Mouse (Mus musculus) limb, embryonic 14.5 days (tissue): ENCODE measurements around the gene Ldoc1. TPM values are rescaled to one million over a fixed set of nuclear protein-coding genes. Genes with fewer than 3 reads are reported as not detected.

ENCODE experiments used
- ATAC-seq: fragments of 200-750 bp; cut with Nextera tagmentation; 2 replicates; pipeline ENCODE4 v1.8.0; 2017; ENCODE audit warnings: low read depth, moderate number of reproducible peaks, moderate TSS enrichment; ENCODE audit not compliant: low FRiP score
- DNase-seq: peaks from one replicate; pipeline ENCODE4 v3.0.0-alpha.2; 2015; ENCODE audit warnings: low spot score
- H3K27ac ChIP-seq: fragments of 300-500 bp; sonication (generic); replicated peaks from 2 replicates; pipeline ENCODE4 v1.5.1; 2014; ENCODE audit warnings: low read depth, mild to moderate bottlenecking, low read length, moderate library complexity, mixed read lengths
- H3K27me3 ChIP-seq: fragments of 300-500 bp; sonication (generic); 2 replicates; pipeline ENCODE4 v1.6.1; 2014; ENCODE audit warnings: low read length, mixed read lengths; ENCODE audit not compliant: control insufficient read depth, insufficient read depth
- H3K36me3 ChIP-seq: fragments of 300-500 bp; sonication (generic); 2 replicates; pipeline ENCODE4 v1.6.1; 2014; ENCODE audit warnings: mild to moderate bottlenecking, low read length, moderate library complexity, mixed read lengths; ENCODE audit not compliant: control insufficient read depth, insufficient read depth
- H3K4me1 ChIP-seq: fragments of 300-500 bp; sonication (generic); 2 replicates; pipeline ENCODE4 v1.6.1; 2014; ENCODE audit warnings: antibody characterized with exemption, low read length, mixed read lengths; ENCODE audit not compliant: control insufficient read depth, insufficient read depth
- H3K4me2 ChIP-seq: fragments of 300-500 bp; sonication (generic); replicated peaks from 2 replicates; pipeline ENCODE4 v1.6.1; 2014; ENCODE audit warnings: low read depth, mild to moderate bottlenecking, low read length, moderate library complexity; ENCODE audit not compliant: severe bottlenecking
- H3K4me3 ChIP-seq: fragments of 300-500 bp; sonication (generic); replicated peaks from 2 replicates; pipeline ENCODE4 v1.5.1; 2014; ENCODE audit warnings: low read length
- H3K9ac ChIP-seq: fragments of 300-500 bp; sonication (generic); 2 replicates; pipeline ENCODE4 v1.6.1; 2014; ENCODE audit warnings: mild to moderate bottlenecking, low read depth, low read length, moderate library complexity; ENCODE audit not compliant: severe bottlenecking
- H3K9me3 ChIP-seq: fragments of 300-500 bp; sonication (generic); 2 replicates; pipeline ENCODE4 v1.6.1; 2016; ENCODE audit warnings: low read length; ENCODE audit not compliant: control insufficient read depth
- POLR2A ChIP-seq: fragments of 200-500 bp; IDR thresholded peaks from 2 replicates; pipeline ENCODE4 v1.8.0; 2012; ENCODE audit warnings: inconsistent platforms, mild to moderate bottlenecking, moderate library complexity, borderline replicate concordance; ENCODE audit not compliant: insufficient read depth, insufficient read length; ENCODE audit errors: extremely low read depth
- WGBS: fragments of 180-500 bp; shearing (Covaris S2); extraction: QIAGEN DNeasy Blood & Tissue Kit; methylation state at CpG from one replicate; pipeline ENCODE4 v1.1.7; 2014; 5-methylcytosine and 5-hydroxymethylcytosine counted together
- polyA plus RNA-seq, 2 experiments: library from polyadenylated mRNA; depleted of rRNA in 1 of 2; stranded (reverse) in 1 of 2; unstranded in 1 of 2; fragments of >200 nt; fragmentation: Nextera tagmentation in 1 of 2; extraction: Ambion mirVana in 1 of 2; gene quantifications; 2 replicates each; pipeline versions ENCODE4 v1.2.1 to v1.2.3; 2012 to 2014

The Ldoc1 gene
- polyA plus RNA-seq, 2 experiments: 0.82 to 0.91 TPM

GRCm38 (mm10) chrX:61727516-61728310 lies 18.4 kb downstream of the Ldoc1 start:
- H3K4me2 ChIP-seq: no peak overlapping the region
- no peaks in the 10 kb centered on the region for H3K27me3 ChIP-seq
- no peak overlapping the region for H3K9ac ChIP-seq
- DNase-seq (no peak), ATAC-seq (no peak)
- no peaks in the 10 kb centered on the region for H3K4me1 ChIP-seq
- H3K36me3 ChIP-seq: no peaks in the 10 kb centered on the region
- H3K4me3 ChIP-seq: no peak overlapping the region
- no peak for TF ChIP-seq POLR2A
- no peaks in the 10 kb centered on the region for H3K9me3 ChIP-seq
- WGBS: 51% methylated on average over 2 of the region's 2 CpGs
- H3K27ac ChIP-seq: no peak overlapping the region
